Mouse (Mus musculus): ENCODE data around the gene Kcna7. TPM values are rescaled to one million over a fixed set of nuclear protein-coding genes. Genes with fewer than 3 reads are reported as not detected.

The Kcna7 gene
- polyA plus RNA-seq, 1 experiment: not detected

- Histone ChIP-seq H3K27ac (ENCODE audit: control insufficient read depth, insufficient read depth, low read depth, low read length, poor library complexity) (no peak overlapping the region), H3K4me1 (ENCODE audit: control insufficient read depth, insufficient read depth, low read length) (no peaks in the 10 kb centered on the region), H3K4me3 (replicated peaks; ENCODE audit: control insufficient read depth, low read depth, low read length) (no peak overlapping the region)
- WGBS: 45% methylated on average over 27 of the region's 27 CpGs
- TF ChIP-seq CTCF (IDR thresholded peaks at IDR 0.05; ENCODE audit: control insufficient read depth, insufficient read depth, low read length): no peak
- no peak for TF ChIP-seq POLR2A (IDR thresholded peaks at IDR 0.05; ENCODE audit: borderline replicate concordance, control insufficient read depth, low read depth, low read length)
Measured at GRCm38 (mm10) chr7:45419859-45420614, 14.6 kb downstream of the Kcna7 start.

GRCm38 (mm10) chr7:45420615-45420919 is 15.1 kb downstream of the Kcna7 start, which contains the start of gene Lhb:
TSS of gene Lhb (plus strand) at chr7:45420820.
- 79% methylated on average over 6 of the region's 6 CpGs for WGBS
- Histone ChIP-seq H3K27ac (ENCODE audit: control insufficient read depth, insufficient read depth, low read depth, low read length, poor library complexity) (no peak within 1 kb of the TSS), H3K4me1 (ENCODE audit: control insufficient read depth, insufficient read depth, low read length) (no peaks in the 10 kb centered on the region), H3K4me3 (replicated peaks; ENCODE audit: control insufficient read depth, low read depth, low read length) (no peak within 1 kb of the TSS)
- TF ChIP-seq POLR2A (IDR thresholded peaks at IDR 0.05; ENCODE audit: borderline replicate concordance, control insufficient read depth, low read depth, low read length) (no peak), CTCF (IDR thresholded peaks at IDR 0.05; ENCODE audit: control insufficient read depth, insufficient read depth, low read length) (no peak)

GRCm38 (mm10) chr7:45421194-45421593 is 15.7 kb downstream of the Kcna7 start:
- Histone ChIP-seq H3K27ac (ENCODE audit: control insufficient read depth, insufficient read depth, low read depth, low read length, poor library complexity) (no peak overlapping the region), H3K4me1 (ENCODE audit: control insufficient read depth, insufficient read depth, low read length) (no peaks in the 10 kb centered on the region), H3K4me3 (replicated peaks; ENCODE audit: control insufficient read depth, low read depth, low read length) (no peak overlapping the region)
- no peak for TF ChIP-seq POLR2A (IDR thresholded peaks at IDR 0.05; ENCODE audit: borderline replicate concordance, control insufficient read depth, low read depth, low read length)
- TF ChIP-seq CTCF (IDR thresholded peaks at IDR 0.05; ENCODE audit: control insufficient read depth, insufficient read depth, low read length): no peak
- WGBS: 92% methylated on average over 14 of the region's 14 CpGs

- WGBS: 88% methylated on average over 8 of the region's 8 CpGs
- no peak overlapping the region for H3K27ac ChIP-seq (ENCODE audit: control insufficient read depth, insufficient read depth, low read depth, low read length, poor library complexity)
- H3K4me1 ChIP-seq (ENCODE audit: control insufficient read depth, insufficient read depth, low read length): no peaks in the 10 kb centered on the region
- no peak for TF ChIP-seq POLR2A (IDR thresholded peaks at IDR 0.05; ENCODE audit: borderline replicate concordance, control insufficient read depth, low read depth, low read length)
- no peak for TF ChIP-seq CTCF (IDR thresholded peaks at IDR 0.05; ENCODE audit: control insufficient read depth, insufficient read depth, low read length)
- H3K4me3 ChIP-seq (replicated peaks; ENCODE audit: control insufficient read depth, low read depth, low read length): no peak overlapping the region
Measured at GRCm38 (mm10) chr7:45426556-45426955, 21.1 kb downstream of the Kcna7 start.

GRCm38 (mm10) chr7:45433835-45434202 is 28.4 kb downstream of the Kcna7 start:
- Histone ChIP-seq H3K4me3 (replicated peaks; ENCODE audit: control insufficient read depth, low read depth, low read length) (peak overlapping the region; percentile 73), H3K27ac (ENCODE audit: control insufficient read depth, insufficient read depth, low read depth, low read length, poor library complexity) (peak overlapping the region; percentile 45), H3K4me1 (ENCODE audit: control insufficient read depth, insufficient read depth, low read length) (peaks cover 8% of the 10 kb centered on the region; the same call in 1 of the 2 replicates)
- no peak for TF ChIP-seq CTCF (IDR thresholded peaks at IDR 0.05; ENCODE audit: control insufficient read depth, insufficient read depth, low read length)
- WGBS: 2% methylated on average over 7 of the region's 7 CpGs

- WGBS: under 1% methylated on average over 45 of the region's 45 CpGs
- TF ChIP-seq CTCF (IDR thresholded peaks at IDR 0.05; ENCODE audit: control insufficient read depth, insufficient read depth, low read length) (peak; percentile 96), POLR2A (IDR thresholded peaks at IDR 0.05; ENCODE audit: borderline replicate concordance, control insufficient read depth, low read depth, low read length) (peak; percentile 74; the same call in 1 of the 2 replicates)
- peak within 1 kb of the TSS; percentile 83 for H3K4me3 ChIP-seq (replicated peaks; ENCODE audit: control insufficient read depth, low read depth, low read length)
- H3K4me1 ChIP-seq (ENCODE audit: control insufficient read depth, insufficient read depth, low read length): peaks cover 8% of the 10 kb centered on the region; the same call in 1 of the 2 replicates
- peak within 1 kb of the TSS; percentile 81 for H3K27ac ChIP-seq (ENCODE audit: control insufficient read depth, insufficient read depth, low read depth, low read length, poor library complexity)
Measured at GRCm38 (mm10) chr7:45434203-45435015, 29.0 kb downstream of the Kcna7 start, which contains the start of gene Gys1. TSS of gene Gys1 (plus strand) at chr7:45434844.

GRCm38 (mm10) chr7:45435038-45435437 is 29.6 kb downstream of the Kcna7 start:
- Histone ChIP-seq H3K4me3 (replicated peaks; ENCODE audit: control insufficient read depth, low read depth, low read length) (peak overlapping the region; percentile 83), H3K4me1 (ENCODE audit: control insufficient read depth, insufficient read depth, low read length) (peaks cover 8% of the 10 kb centered on the region; the same call in 1 of the 2 replicates), H3K27ac (ENCODE audit: control insufficient read depth, insufficient read depth, low read depth, low read length, poor library complexity) (peak overlapping the region; percentile 81)
- TF ChIP-seq CTCF (IDR thresholded peaks at IDR 0.05; ENCODE audit: control insufficient read depth, insufficient read depth, low read length) (no peak), POLR2A (IDR thresholded peaks at IDR 0.05; ENCODE audit: borderline replicate concordance, control insufficient read depth, low read depth, low read length) (no peak)
- WGBS: 3% methylated on average over 16 of the region's 16 CpGs

- Histone ChIP-seq H3K4me3 (replicated peaks; ENCODE audit: control insufficient read depth, low read depth, low read length) (no peak overlapping the region), H3K27ac (ENCODE audit: control insufficient read depth, insufficient read depth, low read depth, low read length, poor library complexity) (no peak overlapping the region), H3K4me1 (ENCODE audit: control insufficient read depth, insufficient read depth, low read length) (peaks cover 8% of the 10 kb centered on the region; the same call in 1 of the 2 replicates)
- 91% methylated on average over 5 of the region's 5 CpGs for WGBS
- no peak for TF ChIP-seq POLR2A (IDR thresholded peaks at IDR 0.05; ENCODE audit: borderline replicate concordance, control insufficient read depth, low read depth, low read length)
- TF ChIP-seq CTCF (IDR thresholded peaks at IDR 0.05; ENCODE audit: control insufficient read depth, insufficient read depth, low read length): no peak
Measured at GRCm38 (mm10) chr7:45436444-45436843, 31.0 kb downstream of the Kcna7 start.
